ENCODE assay signal across 7 mouse cellular contexts in the genomic region with DNA sequence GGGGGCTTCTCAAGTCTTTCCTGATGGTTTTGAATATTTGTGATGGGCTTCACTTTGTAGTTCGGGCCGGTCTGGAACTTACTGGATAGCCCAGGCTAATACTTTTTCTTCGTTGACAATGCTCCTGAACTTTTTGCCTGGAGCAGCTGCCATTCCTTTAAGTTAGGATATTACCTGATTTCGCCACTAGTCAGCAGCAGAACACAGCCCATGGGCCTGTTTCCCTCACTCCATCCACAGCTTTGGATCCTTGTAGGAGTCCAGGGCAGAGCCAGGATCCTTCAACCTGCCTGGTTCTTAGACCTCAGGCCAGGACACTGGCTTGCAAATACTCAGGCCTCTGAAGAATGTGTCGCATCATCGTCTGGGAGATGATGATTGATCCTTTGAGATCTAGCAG.
DNase-seq lines count a peak whose midpoint lies in the region; ATAC-seq and TF ChIP-seq lines count a peak whose summit lies in the region.

No protein-coding gene starts in this region.

- peak; percentile 76 for ATAC-seq in hindbrain, embryonic 15.5 days (ENCODE audit: low FRiP score, low read depth)
- peak; percentile 85 for ATAC-seq in midbrain, embryonic 15.5 days (replicated peaks)
- ATAC-seq in forebrain, embryonic 11.5 days (replicated peaks; ENCODE audit: low FRiP score) = no peak

- H3K9ac ChIP-seq in hindbrain, embryonic 15.5 days = no peak overlapping the region
- no peak overlapping the region for H3K9ac ChIP-seq in midbrain, embryonic 15.5 days
- no peak overlapping the region for H3K9ac ChIP-seq in forebrain, embryonic 11.5 days (ENCODE audit: low read length)

- H3K27ac ChIP-seq in hindbrain, embryonic 15.5 days (replicated peaks) = no peak overlapping the region
- H3K27ac ChIP-seq in midbrain, embryonic 15.5 days = no peak overlapping the region
- no peak overlapping the region for H3K27ac ChIP-seq in forebrain, embryonic 11.5 days (ENCODE audit: low read depth, low read length)

- peak; percentile 51 for DNase-seq in kidney, postnatal 10 days
- DNase-seq in kidney, adult 8-10 months = no peak
- peak; percentile 65 for DNase-seq in brain, embryonic 14.5 days (ENCODE audit: low read depth)
- no peak for DNase-seq in B cell, adult 2 months
- no peak for DNase-seq in forebrain, embryonic 11.5 days (ENCODE audit: low spot score)

- H3K27me3 ChIP-seq in hindbrain, embryonic 15.5 days = no peaks in the 10 kb centered on the region
- no peaks in the 10 kb centered on the region for H3K27me3 ChIP-seq in midbrain, embryonic 15.5 days (replicated peaks)
- H3K27me3 ChIP-seq in forebrain, embryonic 11.5 days (ENCODE audit: control insufficient read depth, insufficient read depth, low read length) = no peaks in the 10 kb centered on the region

- H3K9me3 ChIP-seq in hindbrain, embryonic 15.5 days = no peaks in the 10 kb centered on the region
- no peaks in the 10 kb centered on the region for H3K9me3 ChIP-seq in midbrain, embryonic 15.5 days
- H3K9me3 ChIP-seq in forebrain, embryonic 11.5 days (ENCODE audit: control insufficient read depth, low read length) = no peaks in the 10 kb centered on the region

- H3K4me1 ChIP-seq in hindbrain, embryonic 15.5 days (replicated peaks) = no peaks in the 10 kb centered on the region
- no peaks in the 10 kb centered on the region for H3K4me1 ChIP-seq in midbrain, embryonic 15.5 days
- no peaks in the 10 kb centered on the region for H3K4me1 ChIP-seq in forebrain, embryonic 11.5 days (replicated peaks; ENCODE audit: control insufficient read depth, insufficient read depth, low read length)

- H3K4me3 ChIP-seq in hindbrain, embryonic 15.5 days = no peak overlapping the region
- no peak overlapping the region for H3K4me3 ChIP-seq in midbrain, embryonic 15.5 days
- no peak overlapping the region for H3K4me3 ChIP-seq in forebrain, embryonic 11.5 days (ENCODE audit: low read depth, low read length)

- 53% methylated on average over 6 of the region's 6 CpGs for WGBS in hindbrain, embryonic 15.5 days
- 46% methylated on average over 6 of the region's 6 CpGs for WGBS in midbrain, embryonic 15.5 days
- WGBS in forebrain, embryonic 11.5 days = 47% methylated on average over 6 of the region's 6 CpGs

- H3K4me2 ChIP-seq in hindbrain, embryonic 15.5 days = no peak overlapping the region
- no peak overlapping the region for H3K4me2 ChIP-seq in midbrain, embryonic 15.5 days
- H3K4me2 ChIP-seq in forebrain, embryonic 11.5 days (ENCODE audit: low read depth, low read length, severe bottlenecking) = no peak overlapping the region

- no peak for TF ChIP-seq POLR2A in brain, embryonic 14.5 days (IDR thresholded peaks at IDR 0.05; ENCODE audit: borderline replicate concordance, extremely low read depth, insufficient read depth, insufficient read length, poor library complexity, severe bottlenecking)

- H3K36me3 ChIP-seq in hindbrain, embryonic 15.5 days = no peaks in the 10 kb centered on the region
- H3K36me3 ChIP-seq in midbrain, embryonic 15.5 days (replicated peaks) = no peaks in the 10 kb centered on the region
- H3K36me3 ChIP-seq in forebrain, embryonic 11.5 days (ENCODE audit: control insufficient read depth, insufficient read depth, low read length) = no peaks in the 10 kb centered on the region

- TF ChIP-seq CTCF in brain, embryonic 14.5 days (IDR thresholded peaks at IDR 0.05; ENCODE audit: borderline replicate concordance, extremely low read depth, insufficient read depth, insufficient read length) = peak; percentile 74; the same call in 1 of the 2 replicates

Comparison
In these comparisons a context has a peak if more than half of its experiments do, and no peak if none do; other contexts are left out.
1. DNase-seq: peak in kidney, postnatal 10 days (single experiment) and brain, embryonic 14.5 days (single experiment); none in kidney, adult 8-10 months (0 of 2), B cell, adult 2 months (0 of 2) and forebrain, embryonic 11.5 days (single experiment).